ENCODE assay signal across 11 mouse cellular contexts in genomic region chr6:114032822-114033221, GRCm38 (mm10). TPM values are rescaled to one million over a fixed set of nuclear protein-coding genes. Genes with fewer than 3 reads are reported as not detected.
DNase-seq lines count a peak whose midpoint lies in the region.
"Had no signal": no experiment of that assay in that cellular context is flagged by ENCODE, and none has a peak within 500 bp of the region (broad histone marks: within the 10 kb centered on the region; RNA-seq: fewer than 3 reads in every experiment).

No protein-coding gene starts in this region.

- peak; percentile 50 for DNase-seq in layer of hippocampus, adult 11-12 months (ENCODE audit: low spot score)
- DNase-seq in layer of hippocampus, postnatal 14 days (ENCODE audit: low spot score in 2 of 2) = no peak
- DNase-seq in cerebellum, adult 11-12 months = peak; percentile 67
- DNase-seq in cerebellum, postnatal 14 days = peak; percentile 36 to 55
- peak; percentile 52 to 97 for DNase-seq in left cerebral cortex, postnatal 25 days (ENCODE audit: low spot score in 2 of 2)
- no peak for DNase-seq in spleen, adult 12 weeks (ENCODE audit: low spot score)
- DNase-seq in kidney, adult 8-10 months = no peak
- DNase-seq: B cell, adult 2 months; lung, postnatal 10 days; thymus, postnatal 36 days had no signal

- intact Hi-C loops in left cerebral cortex, postnatal 25 days (cut with DNase I) = no loop called here

RNA-seq across cellular contexts. Expression of gene Atp2b2, which starts 9.6 kb away (rescaled TPM):
- total RNA-seq in layer of hippocampus, postnatal 14 days (2021) = 100 to 1,000 TPM; 310 to 322 TPM
- 100 to 1,000 TPM; 695 to 754 TPM for total RNA-seq in left cerebral cortex, postnatal 25 days (2021)
- total RNA-seq: common myeloid progenitor, adult 5-6 weeks had no signal

Comparison
In these comparisons a context has a peak if more than half of its experiments do, and no peak if none do; other contexts are left out.
1. DNase-seq: peak in layer of hippocampus, adult 11-12 months (single experiment), cerebellum, adult 11-12 months (single experiment), cerebellum, postnatal 14 days (2 of 2) and left cerebral cortex, postnatal 25 days (2 of 2); none in layer of hippocampus, postnatal 14 days (0 of 2), spleen, adult 12 weeks (single experiment) and kidney, adult 8-10 months (0 of 2).